Mouse (Mus musculus) midbrain, embryonic 10.5 days (tissue): Measurements from ENCODE around the gene Cdc27. TPM values are rescaled to one million over a fixed set of nuclear protein-coding genes. Genes with fewer than 3 reads are reported as not detected.
"Not testable (repeated sequence)": the region's sequence is repeated elsewhere in the genome, so short reads cannot be mapped to it uniquely, and the experiment has no call there.

Experiments
- DNase-seq: peaks from one replicate; pipeline ENCODE4 v3.0.0-alpha.2; 2017; ENCODE audit warnings: low spot score
- H3K27ac ChIP-seq: fragments of 300-500 bp; sonication (generic); replicated peaks from 2 replicates; pipeline ENCODE4 v1.5.1; 2016; ENCODE audit warnings: mild to moderate bottlenecking
- H3K27me3 ChIP-seq: fragments of 300-500 bp; sonication (generic); 2 replicates; pipeline ENCODE4 v1.6.1; 2016; ENCODE audit warnings: low read depth, mild to moderate bottlenecking; ENCODE audit not compliant: poor library complexity, severe bottlenecking
- H3K36me3 ChIP-seq: fragments of 300-500 bp; sonication (generic); 2 replicates; pipeline ENCODE4 v1.6.1; 2016; ENCODE audit warnings: mild to moderate bottlenecking, moderate library complexity
- H3K4me1 ChIP-seq: fragments of 300-500 bp; sonication (generic); 2 replicates; pipeline ENCODE4 v1.6.1; 2016
- H3K4me3 ChIP-seq: fragments of 300-500 bp; sonication (generic); 2 replicates; pipeline ENCODE4 v1.5.1; 2016; ENCODE audit warnings: mild to moderate bottlenecking, moderate library complexity
- H3K9me3 ChIP-seq: fragments of 300-500 bp; sonication (generic); replicated peaks from 2 replicates; pipeline ENCODE4 v1.6.1; 2016; ENCODE audit warnings: mild to moderate bottlenecking
- WGBS: fragments of 180-500 bp; shearing (Covaris S2); methylation state at CpG from one replicate; pipeline ENCODE4 v1.1.7; 2016; 5-methylcytosine and 5-hydroxymethylcytosine counted together
- polyA plus RNA-seq: library from polyadenylated mRNA; unstranded; fragments of >200 nt; fragmentation: Nextera tagmentation; extraction: Ambion mirVana; gene quantifications from 2 replicates; pipeline ENCODE4 v1.2.1, GENCODE M21; 2016

The Cdc27 gene
- polyA plus RNA-seq, 1 experiment from 2014 or later: 47.3 TPM

- no peak for DNase-seq
- H3K4me3 ChIP-seq: no peak overlapping the region
- peaks cover 5% of the 10 kb centered on the region for H3K4me1 ChIP-seq
- no peaks in the 10 kb centered on the region for H3K36me3 ChIP-seq
- WGBS: 88% methylated on average over 9 of the region's 9 CpGs
- H3K27ac ChIP-seq: no peak overlapping the region
- H3K9me3 ChIP-seq: no peaks in the 10 kb centered on the region; the same call in 1 of the 2 replicates
- peaks cover 16% of the 10 kb centered on the region for H3K27me3 ChIP-seq
Measured at GRCm38 (mm10) chr11:104567736-104568135, 17.3 kb upstream of the Cdc27 start.

GRCm38 (mm10) chr11:104566796-104567195 is 16.4 kb upstream of the Cdc27 start:
- Histone ChIP-seq H3K36me3 (no peaks in the 10 kb centered on the region), H3K9me3 (no peaks in the 10 kb centered on the region; the same call in 1 of the 2 replicates), H3K27ac (no peak overlapping the region), H3K4me1 (peaks cover 5% of the 10 kb centered on the region), H3K27me3 (peaks cover 7% of the 10 kb centered on the region), H3K4me3 (no peak overlapping the region)
- no peak for DNase-seq
- 78% methylated on average over 2 of the region's 2 CpGs for WGBS

GRCm38 (mm10) chr11:104566097-104566496 is 15.7 kb upstream of the Cdc27 start:
- no peak for DNase-seq
- Histone ChIP-seq H3K27ac (no peak overlapping the region), H3K4me1 (no peaks in the 10 kb centered on the region; the same call in 1 of the 2 replicates), H3K36me3 (no peaks in the 10 kb centered on the region), H3K9me3 (no peaks in the 10 kb centered on the region; the same call in 1 of the 2 replicates), H3K4me3 (no peak overlapping the region), H3K27me3 (no peaks in the 10 kb centered on the region)
- 88% methylated on average over 6 of the region's 6 CpGs for WGBS

GRCm38 (mm10) chr11:104565172-104565571 is 14.8 kb upstream of the Cdc27 start:
- 89% methylated on average over 9 of the region's 9 CpGs for WGBS
- Histone ChIP-seq H3K4me1 (no peaks in the 10 kb centered on the region), H3K9me3 (no peaks in the 10 kb centered on the region; the same call in 1 of the 2 replicates), H3K4me3 (no peak overlapping the region), H3K27ac (no peak overlapping the region), H3K36me3 (no peaks in the 10 kb centered on the region), H3K27me3 (no peaks in the 10 kb centered on the region)
- DNase-seq: no peak

- H3K9me3 ChIP-seq: no peaks in the 10 kb centered on the region
- H3K27ac ChIP-seq: no peak overlapping the region
- H3K27me3 ChIP-seq: no peaks in the 10 kb centered on the region
- peaks cover 7% of the 10 kb centered on the region for H3K4me1 ChIP-seq
- DNase-seq: no peak
- no peaks in the 10 kb centered on the region for H3K36me3 ChIP-seq
- no peak overlapping the region for H3K4me3 ChIP-seq
- WGBS: 82% methylated on average over 1 of the region's 1 CpGs
Measured at GRCm38 (mm10) chr11:104563496-104563895, 13.1 kb upstream of the Cdc27 start.

GRCm38 (mm10) chr11:104560971-104561370 is 10.6 kb upstream of the Cdc27 start:
- no peak overlapping the region for H3K27ac ChIP-seq
- DNase-seq: no peak
- no peak overlapping the region for H3K4me3 ChIP-seq
- peaks cover 9% of the 10 kb centered on the region for H3K4me1 ChIP-seq
- 62% methylated on average over 2 of the region's 2 CpGs for WGBS
- H3K27me3 ChIP-seq: no peaks in the 10 kb centered on the region
- H3K9me3 ChIP-seq: no peaks in the 10 kb centered on the region
- H3K36me3 ChIP-seq: no peaks in the 10 kb centered on the region

GRCm38 (mm10) chr11:104558651-104559403 is 8.4 kb upstream of the Cdc27 start:
- no peak for DNase-seq
- Histone ChIP-seq H3K36me3 (no peaks in the 10 kb centered on the region), H3K4me1 (peaks cover 9% of the 10 kb centered on the region), H3K4me3 (no peak overlapping the region), H3K27me3 (no peaks in the 10 kb centered on the region), H3K9me3 (no peaks in the 10 kb centered on the region), H3K27ac (no peak overlapping the region)
- WGBS: 68% methylated on average over 4 of the region's 4 CpGs

GRCm38 (mm10) chr11:104558065-104558464 is 7.6 kb upstream of the Cdc27 start:
- H3K27me3 ChIP-seq: no peaks in the 10 kb centered on the region
- H3K4me3 ChIP-seq: no peak overlapping the region
- DNase-seq: no peak
- no peak overlapping the region for H3K27ac ChIP-seq
- H3K36me3 ChIP-seq: no peaks in the 10 kb centered on the region
- WGBS: 87% methylated on average over 4 of the region's 4 CpGs
- no peaks in the 10 kb centered on the region for H3K9me3 ChIP-seq
- peaks cover 9% of the 10 kb centered on the region for H3K4me1 ChIP-seq

- H3K27ac ChIP-seq: peak overlapping the region; percentile 98
- under 1% methylated on average over 53 of the region's 53 CpGs for WGBS
- H3K4me3 ChIP-seq: peak overlapping the region; percentile 84
- H3K4me1 ChIP-seq: peaks cover 26% of the 10 kb centered on the region
- H3K36me3 ChIP-seq: peaks cover 25% of the 10 kb centered on the region
- peak; percentile 46 for DNase-seq
- no peaks in the 10 kb centered on the region for H3K9me3 ChIP-seq
- no peaks in the 10 kb centered on the region for H3K27me3 ChIP-seq
Measured at GRCm38 (mm10) chr11:104549438-104550405, 698 bp downstream of the Cdc27 start.

- Histone ChIP-seq H3K4me3 (no peak overlapping the region), H3K9me3 (no peaks in the 10 kb centered on the region; the same call in 1 of the 2 replicates), H3K27ac (no peak overlapping the region), H3K27me3 (no peaks in the 10 kb centered on the region), H3K36me3 (peaks cover 42% of the 10 kb centered on the region), H3K4me1 (peaks cover 26% of the 10 kb centered on the region)
- no peak for DNase-seq
- 98% methylated on average over 3 of the region's 3 CpGs for WGBS
Measured at GRCm38 (mm10) chr11:104547502-104547901, 2.9 kb downstream of the Cdc27 start.

GRCm38 (mm10) chr11:104544507-104544906 is 5.9 kb downstream of the Cdc27 start:
- no peak overlapping the region for H3K4me3 ChIP-seq
- WGBS: 95% methylated on average over 2 of the region's 2 CpGs
- H3K9me3 ChIP-seq: no peaks in the 10 kb centered on the region; the same call in 1 of the 2 replicates
- H3K27me3 ChIP-seq: no peaks in the 10 kb centered on the region
- no peak overlapping the region for H3K27ac ChIP-seq
- H3K4me1 ChIP-seq: peaks cover 22% of the 10 kb centered on the region
- H3K36me3 ChIP-seq: peaks cover 68% of the 10 kb centered on the region
- DNase-seq: no peak

GRCm38 (mm10) chr11:104543337-104543736 is 7.1 kb downstream of the Cdc27 start:
- 71% methylated on average over 2 of the region's 2 CpGs for whole genome bisulfite sequencing

More at GRCm38 (mm10) chr11:104543337-104543736, 7.1 kb downstream of the Cdc27 start:
- Histone ChIP-seq H3K4me1 (peaks cover 12% of the 10 kb centered on the region), H3K36me3 (peaks cover 76% of the 10 kb centered on the region)
- not testable (repeated sequence) for H3K27ac ChIP-seq, DNase-seq, H3K4me3 ChIP-seq, H3K9me3 ChIP-seq, H3K27me3 ChIP-seq
